Mouse (Mus musculus): ENCODE results near the gene H2afv.
"Not testable (repeated sequence)": the region's sequence is repeated elsewhere in the genome, so short reads cannot be mapped to it uniquely, and the experiment has no call there.

The H2afv gene

DNA sequence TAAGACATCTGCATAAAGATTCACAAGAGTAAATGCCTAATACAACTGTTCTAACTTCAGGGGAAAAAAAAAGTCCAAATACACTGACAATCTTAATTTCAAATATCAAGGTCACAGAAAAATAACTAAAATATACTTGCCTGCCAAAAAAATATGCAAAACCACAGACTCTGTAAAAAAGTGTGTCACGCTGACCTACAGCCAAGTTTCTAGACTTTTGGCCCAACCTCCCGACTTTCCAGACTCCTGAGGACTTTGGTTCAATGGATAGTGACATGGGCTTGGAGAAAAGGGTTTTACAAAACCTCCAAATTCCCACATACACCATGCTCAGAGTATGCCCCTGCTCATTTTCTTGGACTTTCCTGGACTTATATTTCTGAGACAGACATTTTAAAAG is 24.3 kb upstream of the H2afv start:
- no peak for DNase-seq (ENCODE audit: low spot score in 2 of 2)

DNA sequence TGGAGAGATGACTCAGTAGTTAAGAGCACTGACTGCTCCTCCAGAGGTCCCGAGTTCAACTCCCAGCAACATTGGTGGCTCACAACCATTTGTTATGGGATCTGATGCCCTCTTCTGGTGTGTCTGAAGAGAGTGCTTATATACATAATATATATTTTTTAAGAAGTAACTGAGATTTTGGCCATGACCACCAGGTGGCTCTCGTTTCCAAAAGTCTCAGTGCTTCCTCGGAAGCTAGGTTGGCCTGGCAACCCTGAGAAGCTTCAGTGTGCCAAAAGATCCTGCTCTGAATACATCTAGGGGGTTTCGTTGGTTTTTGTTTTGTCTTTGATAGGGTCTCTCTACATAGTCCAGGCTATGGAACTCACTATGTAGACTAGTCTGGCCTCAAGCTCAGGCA is 20.9 kb upstream of the H2afv start:
- DNase-seq (ENCODE audit: low spot score in 2 of 2): peak; percentile 43 to 73

DNA sequence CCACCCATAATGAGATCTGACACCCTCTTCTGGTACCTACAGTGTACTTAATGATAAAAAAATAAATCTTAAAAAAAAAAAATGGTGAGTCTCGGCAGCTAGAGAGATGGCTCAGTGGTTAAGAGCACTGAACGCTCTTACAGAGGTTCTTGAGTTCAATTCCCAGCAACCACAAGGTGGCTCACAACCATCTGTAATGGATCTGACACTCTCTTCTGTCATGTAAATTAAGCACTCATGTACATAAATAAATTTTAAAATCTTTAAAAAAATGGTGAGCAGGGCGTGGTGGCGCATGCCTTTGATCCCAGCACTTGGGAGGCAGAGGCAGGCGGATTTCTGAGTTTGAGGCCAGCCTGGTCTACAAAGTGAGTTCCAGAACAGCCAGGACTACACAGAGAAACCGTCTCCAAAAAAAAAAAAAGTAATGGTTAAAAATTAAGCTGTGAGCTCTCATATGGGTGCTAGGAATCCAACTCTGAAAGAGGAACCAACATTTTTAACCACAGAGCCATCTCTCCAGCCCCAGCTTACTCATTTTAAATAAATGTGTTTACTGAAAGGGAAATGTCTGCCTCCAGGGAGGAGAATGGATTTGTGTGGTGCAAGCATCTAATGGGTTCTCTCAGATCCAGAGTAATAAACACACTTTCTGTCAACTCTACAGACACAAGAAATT is 19.1 kb upstream of the H2afv start:
- no peak for DNase-seq (ENCODE audit: low spot score in 2 of 2)

DNA sequence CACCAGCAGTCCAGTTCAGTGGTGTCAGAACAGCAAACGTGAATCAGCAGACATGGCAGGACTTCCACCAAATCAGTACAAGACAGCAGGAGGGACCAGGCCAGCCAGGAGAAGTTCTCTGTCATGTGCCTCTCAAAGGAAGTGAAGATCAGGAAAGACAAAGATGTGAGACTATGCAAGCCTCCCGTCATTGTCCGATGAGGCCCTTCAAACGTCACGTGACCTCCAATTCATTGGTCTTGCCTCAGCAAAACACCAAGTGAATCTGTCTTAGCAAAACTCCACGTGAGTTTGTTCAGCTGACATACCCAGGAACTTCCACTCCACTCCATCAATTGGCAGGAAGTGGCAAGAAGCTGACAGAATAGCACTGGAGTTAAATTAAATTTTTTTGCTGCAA is 11.8 kb upstream of the H2afv start:
- no peak for DNase-seq (ENCODE audit: low spot score in 2 of 2)

DNA sequence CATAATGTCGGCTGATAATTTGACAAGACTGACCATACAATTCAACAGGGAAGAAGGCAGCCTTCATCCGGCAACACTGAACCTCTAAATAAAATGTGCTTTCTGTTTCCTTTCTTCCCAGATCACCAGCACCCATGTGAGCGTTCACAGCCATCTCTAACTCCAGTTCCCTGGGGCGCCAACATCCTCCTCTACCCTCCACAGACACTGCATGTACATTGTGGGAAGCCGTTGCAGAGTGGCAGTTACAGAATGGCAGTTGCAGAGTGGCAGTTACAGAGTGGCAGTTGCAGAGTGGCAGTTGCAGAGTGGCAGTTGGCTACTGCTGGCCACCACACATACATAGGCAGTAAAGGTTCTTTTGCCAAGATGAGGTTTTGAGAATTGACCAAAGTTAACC is 3.9 kb upstream of the H2afv start:
- not testable (repeated sequence) for DNase-seq (ENCODE audit: low spot score in 2 of 2)

DNA sequence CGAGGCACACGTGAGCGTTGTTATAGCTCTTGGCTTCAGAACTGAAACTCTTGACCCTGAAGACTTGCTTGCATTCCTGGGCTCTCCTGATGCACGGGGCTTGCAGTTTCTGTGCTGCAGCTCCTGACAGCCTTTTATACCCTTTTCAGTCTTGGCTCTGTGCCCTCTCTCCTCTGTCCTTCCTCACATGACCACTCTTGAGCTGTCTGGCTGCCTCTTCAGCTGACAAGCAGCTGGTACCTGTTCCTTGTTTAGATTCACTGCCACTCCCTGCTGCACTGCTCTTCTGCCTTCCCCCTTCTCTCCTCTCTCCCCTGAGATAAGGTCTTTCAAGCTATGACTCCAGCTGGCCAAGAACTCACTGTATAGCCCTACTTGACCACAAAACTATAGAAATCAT is 3.2 kb upstream of the H2afv start:
- DNase-seq (ENCODE audit: low spot score in 2 of 2): no peak

DNA sequence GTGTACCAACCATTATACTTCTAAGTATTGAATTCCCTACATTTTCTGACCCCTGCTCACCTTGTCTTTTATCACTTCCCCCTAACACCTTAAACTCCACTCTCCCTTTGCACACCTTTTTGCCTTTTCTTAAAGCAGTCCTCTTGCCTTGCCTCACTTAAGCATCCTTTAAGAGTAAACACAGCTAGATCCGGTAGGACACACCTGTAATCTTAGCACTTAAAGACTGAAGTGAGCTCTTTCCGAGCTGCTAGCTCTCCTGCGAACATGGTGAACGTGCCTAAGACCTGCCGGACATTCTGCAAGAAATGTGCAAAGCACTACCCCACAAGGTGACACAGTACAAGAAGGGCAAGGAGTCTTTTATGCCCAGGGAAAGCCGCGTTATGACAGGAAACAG is 1.7 kb upstream of the H2afv start:
- no peak for DNase-seq (ENCODE audit: low spot score in 2 of 2)

DNA sequence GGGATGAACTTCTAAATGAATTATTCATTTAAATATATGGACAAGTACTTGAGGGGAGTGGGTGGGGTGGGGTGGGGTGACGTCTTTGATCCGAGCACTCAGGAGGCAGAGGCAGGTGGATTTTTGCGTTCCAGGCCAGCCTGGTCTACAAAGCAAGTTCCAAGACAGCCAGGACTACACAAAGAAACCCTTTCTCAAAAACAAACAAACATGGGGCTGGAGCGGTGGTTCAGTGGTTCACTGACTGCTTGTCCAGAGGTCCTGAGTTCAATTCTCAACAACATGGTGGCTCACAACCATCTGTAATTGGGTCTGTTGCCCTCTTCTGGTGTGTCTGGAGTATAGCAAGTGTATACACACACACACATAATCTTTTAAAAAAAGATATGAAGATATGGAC is 1.2 kb upstream of the H2afv start:
- no peak for DNase-seq (ENCODE audit: low spot score in 2 of 2)

DNA sequence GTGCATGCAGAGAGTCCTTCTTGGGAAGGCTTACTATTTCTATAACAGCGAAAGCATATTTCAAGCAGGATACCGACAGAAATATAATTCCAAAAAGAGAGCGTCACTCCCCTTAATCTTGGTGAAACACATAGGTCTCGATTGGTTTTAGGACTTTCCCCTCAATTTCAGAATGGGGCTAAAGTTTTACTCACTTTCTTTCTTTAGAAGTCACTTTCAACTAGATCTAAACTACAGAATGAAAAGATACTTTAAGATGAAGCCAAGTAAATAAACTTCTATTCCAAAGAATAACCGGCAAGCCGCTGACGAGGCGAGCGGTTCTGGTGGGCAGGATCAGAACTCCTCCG is 541 bp downstream of the H2afv start:
- no peak for DNase-seq (ENCODE audit: low spot score in 2 of 2)

DNA sequence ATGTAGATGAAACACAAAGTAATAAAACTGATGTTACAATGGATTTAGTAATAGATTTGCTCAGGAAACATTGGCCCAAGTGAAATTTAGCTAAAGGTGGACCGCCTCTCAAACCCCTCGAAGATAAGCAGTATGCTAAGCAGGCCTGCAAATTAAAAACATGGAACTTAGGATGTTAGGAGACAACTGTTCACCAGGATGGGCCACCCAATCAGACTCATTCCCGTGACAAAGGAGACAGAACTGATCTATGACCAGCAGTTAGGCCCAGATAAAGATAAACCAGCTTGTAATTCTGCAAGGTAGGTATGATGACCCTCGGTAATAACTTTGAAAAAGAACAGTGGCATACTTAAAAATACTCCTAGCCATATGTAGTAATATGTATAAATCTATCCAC is 1.1 kb downstream of the H2afv start:
- no peak for DNase-seq (ENCODE audit: low spot score in 2 of 2)

DNA sequence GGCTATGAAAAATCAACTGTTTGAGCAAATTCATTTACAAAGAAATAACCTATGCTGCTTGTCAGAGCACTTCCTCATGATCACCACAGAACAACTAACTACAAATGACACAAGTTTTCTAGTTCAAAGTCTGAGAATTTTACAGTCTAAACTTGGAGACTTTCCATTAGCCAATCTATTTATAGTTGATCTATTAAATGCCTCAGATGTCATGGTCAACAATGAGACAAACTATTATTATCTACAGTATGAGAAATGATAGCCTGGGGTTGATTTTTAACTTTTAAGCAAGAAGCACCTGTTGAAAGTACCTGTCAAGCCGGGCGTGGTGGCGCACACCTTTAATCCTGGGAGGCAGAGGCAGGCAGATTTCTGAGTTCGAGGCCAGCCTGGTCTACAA is 1.7 kb downstream of the H2afv start:
- DNase-seq (ENCODE audit: low spot score in 2 of 2): no peak

DNA sequence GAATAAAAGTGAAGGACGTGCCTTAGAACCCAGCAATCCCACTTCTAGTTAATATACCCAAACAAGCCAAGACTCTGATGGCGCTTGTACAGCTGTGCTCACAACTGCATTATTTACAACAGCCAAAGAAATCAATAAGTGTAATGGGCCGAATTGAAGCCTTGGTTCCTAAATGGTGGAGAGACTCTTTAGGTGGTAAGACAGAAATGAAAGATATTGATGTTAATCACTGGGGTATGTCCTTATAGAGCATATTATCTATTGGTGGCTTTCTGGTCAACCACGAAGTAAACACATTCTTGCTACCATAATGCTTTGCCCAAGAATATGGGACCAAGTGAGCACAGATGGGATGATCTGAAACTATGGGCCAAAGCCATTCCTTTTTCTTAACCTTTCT is 4.1 kb downstream of the H2afv start:
- DNase-seq (ENCODE audit: low spot score in 2 of 2): no peak

DNA sequence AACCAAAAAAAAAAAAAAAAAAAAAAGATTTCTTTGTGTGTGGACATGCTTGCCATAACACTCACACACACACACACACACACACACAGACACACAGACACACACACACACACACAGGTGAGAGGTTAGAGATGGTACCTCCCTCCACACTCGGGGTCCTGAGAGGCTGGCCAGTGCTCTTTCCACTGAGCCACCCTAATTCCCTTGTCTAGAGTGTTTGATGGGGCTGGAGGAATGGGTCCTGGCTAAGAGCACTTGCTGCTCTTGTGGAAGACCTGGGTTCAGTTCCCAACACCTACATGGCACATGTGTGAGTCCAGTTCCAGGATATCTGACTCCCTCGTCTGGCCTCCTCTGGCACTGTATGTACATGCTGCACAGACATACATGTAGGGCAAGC is 6.6 kb downstream of the H2afv start:
- DNase-seq (ENCODE audit: low spot score in 2 of 2): no peak

DNA sequence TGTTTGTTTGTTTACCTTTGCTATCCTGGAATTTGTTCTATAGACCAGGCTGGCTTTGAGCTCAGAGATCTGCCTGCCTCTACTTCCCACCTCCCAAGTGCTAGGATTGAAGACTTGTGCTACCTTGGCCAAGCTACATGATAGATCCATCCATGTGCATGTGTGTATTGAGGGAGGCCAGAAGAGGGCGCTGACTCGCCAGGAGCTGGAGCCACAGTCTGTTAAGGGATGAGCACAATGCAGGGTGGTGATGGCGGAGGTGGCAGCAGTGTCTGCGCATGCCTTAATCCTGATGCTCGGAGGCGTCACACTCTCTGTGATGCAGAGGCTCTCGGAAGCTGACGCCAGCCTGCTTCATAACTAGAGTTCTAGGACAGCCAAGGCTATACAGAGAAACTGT is 7.8 kb downstream of the H2afv start:
- DNase-seq (ENCODE audit: low spot score in 2 of 2): peak; percentile 30 to 74

DNA sequence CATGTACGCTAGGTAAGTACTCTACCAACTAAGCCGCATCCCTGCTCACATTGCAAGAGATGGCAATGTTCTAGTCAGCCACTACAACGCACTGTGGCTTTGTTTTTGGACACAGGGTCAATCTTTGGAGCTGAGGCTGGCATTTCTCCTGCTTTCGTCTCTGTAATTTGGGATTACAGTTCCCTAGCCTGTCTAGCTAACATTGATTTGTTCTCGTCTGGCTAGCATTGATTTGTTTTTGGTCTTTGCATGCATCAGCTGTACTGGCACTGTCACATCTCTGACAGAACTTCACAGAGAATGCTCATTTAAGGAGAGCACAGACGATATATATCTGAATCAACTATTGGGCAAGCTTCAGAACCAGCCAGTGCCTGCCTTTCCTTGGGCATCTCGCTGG is 14.1 kb downstream of the H2afv start:
- DNase-seq (ENCODE audit: low spot score in 2 of 2): no peak

DNA sequence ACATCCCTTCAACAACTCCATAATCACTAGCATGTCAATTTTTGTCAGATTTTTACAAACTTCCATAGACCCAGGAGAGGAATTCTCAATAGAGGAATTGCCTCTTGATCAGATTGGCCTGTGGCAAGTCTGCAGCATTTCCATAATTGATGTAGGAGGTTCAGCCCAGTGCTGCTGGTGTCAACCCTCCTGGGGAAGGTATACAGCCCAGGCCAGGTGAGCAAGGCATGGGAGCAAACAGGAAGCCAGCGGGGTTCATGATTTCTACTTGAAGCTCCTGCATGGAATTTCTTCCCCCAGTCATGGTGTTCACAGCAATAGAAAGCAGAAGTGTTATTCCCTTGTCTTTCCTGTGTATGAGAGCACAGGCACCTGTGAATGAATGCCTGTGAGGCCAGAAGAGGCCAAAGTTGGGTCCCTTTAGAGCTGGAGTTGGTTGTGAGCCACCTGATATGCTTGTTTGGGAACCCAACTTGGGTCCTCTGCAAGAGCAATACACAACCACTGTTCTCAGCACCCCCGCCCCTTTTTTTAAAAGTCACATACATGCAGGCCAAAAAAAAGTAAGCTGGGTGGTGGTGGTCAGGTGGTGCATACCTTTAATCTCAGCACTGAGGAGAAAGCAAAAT is 23.4 kb downstream of the H2afv start:
- no peak for DNase-seq (ENCODE audit: low spot score in 2 of 2)

DNA sequence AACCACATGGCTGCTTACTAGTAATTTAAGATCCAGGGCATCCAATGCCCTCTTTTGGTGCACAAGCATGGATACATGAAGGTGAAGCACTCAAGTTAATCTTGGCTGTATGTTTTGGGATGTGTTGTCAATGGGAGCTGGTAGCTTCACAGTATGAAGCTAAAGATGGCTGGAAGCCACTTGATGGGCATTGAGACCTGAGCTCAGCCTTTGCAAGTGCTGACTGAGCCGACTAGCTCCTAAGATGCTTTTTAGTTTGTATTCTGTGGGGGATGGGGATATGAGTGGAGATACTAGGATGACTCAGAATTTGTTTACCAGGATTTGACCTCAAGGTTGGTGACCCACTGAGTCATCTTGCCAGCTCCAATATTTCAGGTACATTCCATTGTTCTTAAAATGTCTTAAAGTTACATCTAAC is 23.9 kb downstream of the H2afv start:
- no peak for DNase-seq (ENCODE audit: low spot score in 2 of 2)

DNA sequence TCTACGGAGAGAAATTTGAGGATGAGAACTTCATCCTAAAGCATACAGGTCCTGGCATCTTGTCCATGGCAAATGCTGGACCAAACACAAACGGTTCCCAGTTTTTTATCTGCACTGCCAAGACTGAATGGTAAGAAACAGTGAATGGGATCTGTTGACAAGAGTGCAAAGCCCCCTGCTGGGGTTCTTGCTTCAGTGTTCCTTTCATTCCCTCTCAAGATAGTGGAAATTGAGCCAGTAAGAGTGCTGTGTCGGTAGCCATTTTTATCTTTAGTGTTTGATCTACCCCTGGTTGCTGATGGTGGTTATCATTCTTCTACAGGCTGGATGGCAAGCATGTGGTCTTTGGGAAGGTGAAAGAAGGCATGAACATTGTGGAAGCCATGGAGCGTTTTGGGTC is 25.1 kb downstream of the H2afv start:
- DNase-seq (ENCODE audit: low spot score in 2 of 2): not testable (repeated sequence)

DNA sequence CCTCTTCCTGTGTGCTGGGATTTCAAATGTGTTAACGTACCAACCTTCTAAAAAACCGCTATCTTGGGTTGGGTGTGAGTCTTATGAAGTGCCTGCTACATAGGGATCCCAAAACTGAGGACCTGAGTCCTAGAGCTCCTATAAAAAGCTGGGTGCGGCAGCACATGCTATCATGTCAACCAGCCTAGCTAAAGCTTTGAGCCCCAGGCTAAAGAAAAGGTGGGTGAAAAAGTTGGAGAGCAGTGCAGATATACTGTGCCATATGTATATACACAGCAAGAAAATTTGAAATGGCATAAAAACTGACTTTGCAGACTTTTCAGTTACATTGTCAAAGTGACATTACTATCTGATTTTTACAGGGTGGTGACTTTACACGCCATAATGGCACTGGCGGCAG is 25.5 kb downstream of the H2afv start:
- DNase-seq (ENCODE audit: low spot score in 2 of 2): no peak

DNA sequence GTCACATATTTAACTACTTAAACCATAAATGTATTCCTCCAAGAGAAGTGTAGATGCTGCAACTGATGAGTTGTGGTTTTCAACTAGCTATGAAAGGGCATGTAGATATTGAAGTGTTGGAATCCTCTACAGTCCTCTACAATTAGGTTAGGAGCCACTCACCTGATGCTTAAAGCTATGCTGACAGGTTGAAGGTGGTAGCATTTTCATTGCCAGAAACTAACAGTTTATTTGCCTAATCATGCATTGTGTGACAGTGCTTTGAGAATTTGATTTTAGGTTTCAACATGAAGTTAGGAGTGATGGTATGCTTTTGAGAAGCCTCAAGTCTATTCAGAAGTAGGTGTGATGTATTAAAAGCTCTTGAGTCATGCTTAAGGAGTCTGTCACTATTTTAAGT is 26.8 kb downstream of the H2afv start:
- DNase-seq (ENCODE audit: low spot score in 2 of 2): no peak

DNA sequence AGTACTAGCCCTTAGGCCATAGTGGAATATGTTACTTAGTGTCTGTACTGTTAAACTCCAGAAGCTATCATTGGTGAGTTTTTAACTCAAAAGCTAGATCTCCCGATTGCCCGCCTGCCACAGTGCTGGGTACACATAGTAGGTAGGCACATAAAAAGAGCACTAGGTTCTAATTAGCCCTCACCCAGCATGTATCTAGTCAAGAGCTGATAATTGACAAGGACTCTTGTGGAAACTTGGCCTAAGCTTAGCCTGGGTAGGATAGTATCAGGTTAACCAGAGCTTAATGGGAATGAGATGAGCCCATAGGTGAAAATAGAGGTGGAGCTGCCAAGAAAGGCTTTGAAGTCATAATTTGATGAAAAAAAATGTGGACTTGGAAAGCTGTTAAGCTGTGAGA is 27.2 kb downstream of the H2afv start:
- no peak for DNase-seq (ENCODE audit: low spot score in 2 of 2)

DNA sequence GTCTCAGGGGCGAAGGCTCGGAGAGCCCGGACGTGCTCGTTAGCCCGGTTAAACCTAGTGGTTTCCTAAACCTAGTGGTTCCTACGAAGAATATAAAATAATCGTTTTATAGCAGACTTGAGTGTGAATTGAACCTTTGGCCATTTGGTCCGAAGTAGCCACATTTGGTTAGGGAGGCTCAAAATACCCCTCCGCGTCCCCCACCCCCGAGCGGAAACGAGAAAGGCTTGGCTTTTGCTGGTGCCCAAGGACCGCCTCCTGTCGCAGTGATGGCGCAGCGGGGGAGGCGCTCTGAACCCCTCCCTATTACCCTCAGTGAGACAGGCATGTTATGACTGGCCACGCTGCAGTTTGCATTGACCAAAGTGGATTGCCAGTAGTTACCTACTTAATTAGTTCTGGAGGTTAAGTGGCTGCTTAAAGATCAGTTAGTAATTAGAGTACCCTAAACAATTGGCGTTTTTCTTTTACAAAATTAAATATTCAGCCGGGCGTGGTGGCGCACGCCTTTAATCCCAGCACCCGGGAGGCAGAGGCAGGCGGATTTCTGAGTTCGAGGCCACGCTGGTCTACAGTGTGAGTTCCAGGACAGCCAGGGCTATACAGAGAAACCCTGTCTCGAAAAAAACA is 27.7 kb downstream of the H2afv start:
- DNase-seq (ENCODE audit: low spot score in 2 of 2): peak; percentile 77

DNA sequence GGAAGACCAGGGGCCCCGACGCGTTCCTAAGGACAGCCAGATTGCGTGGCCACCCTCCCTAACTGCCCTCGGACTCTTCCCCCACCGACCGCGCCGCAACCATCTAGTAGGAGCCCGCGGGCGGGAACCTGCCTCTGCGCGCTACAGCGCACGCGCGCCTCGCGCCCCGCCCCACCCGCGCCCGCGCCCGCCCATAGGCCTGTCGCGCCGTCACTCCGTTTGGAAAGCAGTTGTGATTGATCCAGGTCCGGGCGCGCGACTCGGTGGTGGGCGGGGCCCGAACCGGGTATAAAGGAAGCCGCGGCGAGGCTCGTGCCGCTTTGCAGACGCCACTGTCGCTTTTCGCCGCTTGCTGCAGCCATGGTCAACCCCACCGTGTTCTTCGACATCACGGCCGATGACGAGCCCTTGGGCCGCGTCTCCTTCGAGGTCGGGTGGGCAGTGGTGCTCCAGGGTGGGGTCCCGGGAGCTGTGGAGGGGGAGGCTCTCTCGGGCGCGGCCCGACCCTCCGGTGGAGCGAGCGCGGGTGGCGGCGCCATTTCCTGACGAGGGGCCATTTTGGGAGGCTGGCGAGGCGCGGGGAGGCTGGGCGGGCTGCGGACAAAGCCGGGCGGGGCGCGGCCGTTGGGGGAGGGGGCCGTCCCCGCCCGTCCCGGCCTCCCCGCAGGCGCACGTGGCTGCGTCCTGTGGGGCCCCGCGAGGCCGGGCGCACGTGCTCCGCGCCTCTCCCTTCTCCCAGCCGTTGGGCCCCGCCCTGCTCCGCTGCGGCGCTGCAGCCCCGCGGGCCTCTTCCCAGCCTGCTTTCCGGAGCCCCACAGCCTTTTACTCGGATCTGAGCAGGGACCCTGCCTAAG is 28.5 kb downstream of the H2afv start:
- DNase-seq (ENCODE audit: low spot score in 2 of 2): peak; percentile 97 to 99
